Mouse (Mus musculus) Patski (cell line): Measurements from ENCODE around the gene Sbno2. TPM values are rescaled to one million over a fixed set of nuclear protein-coding genes. Genes with fewer than 3 reads are reported as not detected.
"Not testable (repeated sequence)": the region's sequence is repeated elsewhere in the genome, so short reads cannot be mapped to it uniquely, and the experiment has no call there.

Experiments
- ATAC-seq: fragments of 100-300 bp; one replicate; pipeline ENCODE4 v1.8.0; 2021
- CTCF ChIA-PET: fragments of 350-600 bp; sonication (Branson Sonifier 250); formaldehyde crosslinking; loops from one replicate; lab custom pipeline; 2022; ENCODE audit warnings: inconsistent platforms; lab: Charles Lee
- POLR2A ChIA-PET: fragments of 350-600 bp; sonication (Branson Sonifier 250); formaldehyde crosslinking; loops from one replicate; lab custom pipeline; 2022; ENCODE audit warnings: antibody characterized with exemption, inconsistent platforms; lab: Charles Lee
- DNase-seq: peaks from one replicate; pipeline ENCODE4 v3.0.0-alpha.2; 2011; ENCODE audit warnings: low read depth, low spot score
- H3K27me3 ChIP-seq: fragments of 371-371 bp; one replicate; pipeline ENCODE4 v1.5.1; 2021
- CTCF ChIP-seq: fragments of 100-300 bp; IDR thresholded peaks from one replicate; pipeline ENCODE4 v1.5.1; 2021
- in situ Hi-C: fragments of 300-500 bp; cut with MboI; formaldehyde crosslinking; loops from 3 replicates; pipeline ENCODE4 v1.11.1; 2018; ENCODE audit warnings: low pct_unique_long_range_greater_than_20kb, mixed read lengths
- polyA plus RNA-seq: library from polyadenylated mRNA; unstranded; gene quantifications from one replicate; pipeline ENCODE4 v1.2.3, GENCODE M21; 2021

Gene Sbno2
- polyA plus RNA-seq, 1 experiment from 2014 or later = 181 TPM

DNA sequence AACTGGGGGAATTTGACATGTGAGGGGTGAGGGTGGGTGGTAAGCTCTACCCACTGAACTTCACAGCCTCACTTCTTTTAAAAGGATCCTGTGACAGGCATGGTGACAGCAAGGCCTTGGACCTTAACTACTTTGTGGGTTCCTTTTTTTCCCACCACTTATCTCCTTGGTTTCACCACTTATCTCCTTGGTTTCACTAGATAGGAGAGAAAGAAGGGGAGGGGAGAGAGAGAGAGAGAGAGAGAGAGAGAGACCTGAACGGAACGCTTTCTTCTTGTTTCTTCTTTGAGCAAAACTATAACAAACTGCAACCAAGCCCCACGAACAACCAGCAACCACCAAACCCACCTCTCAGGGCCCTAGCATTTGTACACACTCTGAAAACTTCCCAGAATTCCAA lies 56.5 kb downstream of the Sbno2 start:
- TF ChIP-seq CTCF = no peak
- no peak for ATAC-seq
- in situ Hi-C loops = no loop called here
- ChIA-PET POLR2A (no interaction called here), CTCF (no interaction called here)
- no peaks in the 10 kb centered on the region for H3K27me3 ChIP-seq
- DNase-seq = no peak

DNA sequence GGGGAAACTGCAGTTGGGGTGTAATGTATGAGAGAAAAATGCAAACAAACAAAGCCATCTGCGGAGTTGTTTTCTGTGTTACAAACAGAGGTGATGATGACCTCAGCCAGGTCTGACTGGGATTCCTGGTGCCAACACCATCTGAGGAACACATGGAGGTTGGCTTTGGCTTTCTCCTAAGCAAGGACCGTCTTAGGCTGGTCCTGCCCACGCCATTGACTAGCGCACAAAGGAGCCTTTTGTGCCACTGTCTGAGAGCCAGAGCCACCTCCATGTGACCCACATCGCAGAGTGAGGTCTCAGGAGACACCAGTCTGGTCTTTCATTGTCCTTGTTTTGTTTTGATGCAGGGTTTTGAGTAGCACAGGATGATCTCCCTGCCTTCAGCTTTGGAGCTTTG lies 57.0 kb downstream of the Sbno2 start:
- no peak for TF ChIP-seq CTCF
- ATAC-seq (no peak), DNase-seq (no peak)
- in situ Hi-C loops = no loop called here
- POLR2A ChIA-PET = no interaction called here
- CTCF ChIA-PET = no interaction called here
- no peaks in the 10 kb centered on the region for H3K27me3 ChIP-seq

DNA sequence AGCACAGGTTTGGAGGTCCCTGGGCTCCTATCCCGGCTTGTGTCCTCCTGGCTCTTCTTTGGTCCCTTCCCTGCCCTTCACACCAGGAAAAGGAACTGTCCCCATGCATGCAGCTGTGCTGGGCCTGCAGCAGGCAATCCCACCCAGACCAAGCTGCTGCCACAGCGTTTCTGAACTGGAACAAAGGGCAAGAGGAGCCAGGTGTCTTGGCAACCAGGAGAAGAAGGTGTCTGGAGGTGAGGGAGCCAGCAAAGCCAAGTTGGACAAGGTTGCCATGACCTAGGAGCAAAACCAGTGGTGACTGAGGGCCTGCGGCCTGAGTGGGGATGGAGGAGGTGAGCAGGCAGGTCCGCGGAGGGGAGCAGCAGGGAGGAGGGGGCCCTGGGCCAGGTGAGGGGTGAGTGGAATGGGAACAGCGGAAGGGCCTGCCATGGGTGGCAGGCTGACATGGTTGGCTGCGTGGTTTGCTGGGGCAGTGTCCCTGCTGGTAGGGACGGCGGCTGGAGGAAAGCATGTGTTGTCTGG lies 58.3 kb downstream of the Sbno2 start, which contains the start of gene Gpx4:
Gene Gpx4 (plus strand): TSS at position 126 of the 525 bp plus-strand sequence.
- ATAC-seq (no peak), DNase-seq (no peak)
- in situ Hi-C loops = no loop called here
- no peaks in the 10 kb centered on the region for H3K27me3 ChIP-seq
- POLR2A ChIA-PET = interaction anchor here (1.9 kb wide), 1 partner anchor 12 kb away, joined by 4 read pairs; no protein-coding TSS in a partner anchor
- CTCF ChIA-PET = no interaction called here
- TF ChIP-seq CTCF = no peak

DNA sequence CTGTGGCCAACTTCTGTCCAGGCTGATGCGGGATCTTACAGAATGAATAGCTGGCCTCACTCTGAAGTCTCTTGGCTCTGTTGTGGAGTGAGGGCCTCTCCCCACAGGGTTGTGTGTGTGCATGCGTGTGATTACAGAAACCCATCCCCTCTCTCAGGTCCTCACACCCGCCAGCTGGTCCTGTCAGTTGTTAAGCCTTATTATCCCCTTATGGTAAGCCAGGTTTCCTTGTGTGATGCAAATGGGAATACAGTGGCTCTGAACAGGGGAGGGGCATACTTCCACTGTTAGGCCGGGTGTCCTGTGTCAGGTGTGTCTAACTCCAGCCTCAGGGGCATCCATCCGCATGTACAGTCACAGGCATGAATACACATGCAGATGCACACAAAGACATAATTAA lies 59.6 kb downstream of the Sbno2 start:
- CTCF ChIA-PET = interaction anchor here (1.2 kb wide), 1 partner anchor 86 kb away, joined by 3 read pairs; no protein-coding TSS in a partner anchor
- ATAC-seq = no peak
- TF ChIP-seq CTCF = no peak
- no peak for DNase-seq
- POLR2A ChIA-PET = interaction anchor here (1.9 kb wide), 1 partner anchor 11 kb away, joined by 4 read pairs; no protein-coding TSS in a partner anchor
- no peaks in the 10 kb centered on the region for H3K27me3 ChIP-seq
- in situ Hi-C loops = no loop called here

DNA sequence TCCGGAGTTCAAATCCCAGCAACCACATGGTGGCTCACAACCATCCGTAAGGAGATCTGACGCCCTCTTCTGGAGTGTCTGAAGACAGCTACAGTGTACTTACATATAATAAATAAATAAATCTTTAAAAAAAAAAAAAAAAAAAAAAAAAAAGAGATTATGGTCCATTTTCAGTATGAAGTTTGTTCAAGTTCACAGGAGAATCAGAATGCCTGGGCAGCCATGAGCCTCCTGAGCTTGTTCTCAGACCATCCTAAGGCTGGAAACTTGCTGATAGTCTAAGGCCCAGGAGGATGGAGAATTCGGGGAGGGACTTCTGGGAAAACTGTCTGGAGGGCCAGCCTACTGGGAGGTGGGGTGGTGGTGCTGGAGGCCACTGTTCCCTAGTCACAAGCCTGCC lies 60.0 kb downstream of the Sbno2 start:
- ChIA-PET CTCF (interaction anchor here (1.2 to 1.3 kb wide), 2 partner anchors 60 to 86 kb away, joined by 3 read pairs; partner anchors contain the start of gene Sbno2), POLR2A (interaction anchor here (1.1 to 1.9 kb wide), 2 partner anchors 11 to 120 kb away, joined by 3 to 4 read pairs; partner anchors contain the start of gene Cirbp)
- DNase-seq, in situ Hi-C loops, ATAC-seq, H3K27me3 ChIP-seq: not testable (repeated sequence)

DNA sequence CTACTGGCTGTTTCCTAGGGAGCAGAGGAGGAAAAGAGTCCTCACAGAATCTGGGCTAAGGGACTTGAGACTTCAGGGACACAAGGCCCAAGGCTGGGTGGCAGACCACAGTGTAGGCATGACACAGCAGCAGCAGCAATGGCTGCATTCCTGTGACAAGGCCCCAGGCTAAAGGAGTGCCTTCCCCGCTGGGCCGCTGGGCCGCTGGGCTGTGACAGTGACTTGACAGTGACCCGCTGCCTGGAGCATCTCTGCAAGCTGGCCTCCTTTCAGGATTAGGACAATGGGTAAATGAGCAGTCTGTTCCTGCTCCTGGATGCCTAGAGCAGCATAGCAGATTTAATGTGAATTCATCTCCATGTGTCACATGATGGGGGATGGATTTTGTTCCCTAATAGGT lies 61.3 kb downstream of the Sbno2 start:
- in situ Hi-C loops = no loop called here
- no peak for TF ChIP-seq CTCF
- no peak for DNase-seq
- POLR2A ChIA-PET = interaction anchor here (0.6 to 1.3 kb wide), 3 partner anchors 11 to 122 kb away, joined by 3 to 5 read pairs (median 3); partner anchors contain the start of gene Cirbp
- ATAC-seq = no peak
- CTCF ChIA-PET = interaction anchor here (1.3 to 1.5 kb wide), 3 partner anchors 9 to 62 kb away, joined by 3 to 4 read pairs (median 3); partner anchors contain the start of gene Sbno2
- no peaks in the 10 kb centered on the region for H3K27me3 ChIP-seq

DNA sequence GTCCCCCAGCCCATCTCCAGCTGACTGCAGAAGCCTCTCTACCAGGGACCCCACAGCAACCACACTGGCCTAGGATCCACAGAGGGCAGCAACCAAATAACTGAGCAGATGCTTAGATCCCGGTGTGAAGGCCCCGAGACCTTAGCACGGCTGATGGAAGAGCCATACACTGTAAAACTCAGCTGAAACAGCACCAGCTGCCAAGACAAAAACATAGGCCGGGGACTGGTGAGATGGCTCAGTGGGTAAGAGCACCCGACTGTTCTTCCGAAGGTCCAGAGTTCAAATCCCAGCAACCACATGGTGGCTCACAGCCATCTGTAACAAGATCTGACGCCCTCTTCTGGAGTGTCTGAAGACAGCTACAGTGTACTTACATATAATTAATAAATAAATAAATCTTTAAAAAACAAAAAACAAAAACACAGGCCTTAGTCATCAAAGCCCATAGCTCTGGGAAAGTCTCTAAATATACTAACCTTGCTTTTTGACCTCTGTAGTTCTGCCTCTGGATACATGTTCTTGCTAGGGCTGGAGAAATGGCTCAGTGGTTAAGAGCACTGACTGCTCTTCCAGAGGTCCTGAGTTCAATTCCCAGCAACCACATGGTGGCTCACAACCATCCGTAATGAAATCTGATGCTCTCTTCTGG lies 63.8 kb downstream of the Sbno2 start:
- ATAC-seq, DNase-seq, in situ Hi-C loops, H3K27me3 ChIP-seq: not testable (repeated sequence)
- ChIA-PET POLR2A (interaction anchor here (1.2 kb wide), 1 partner anchor 66 kb away, joined by 4 read pairs; no protein-coding TSS in a partner anchor), CTCF (interaction anchor here (2.3 kb wide), 1 partner anchor 57 kb away, joined by 9 read pairs; the partner anchor contains the start of gene Tmem259)

DNA sequence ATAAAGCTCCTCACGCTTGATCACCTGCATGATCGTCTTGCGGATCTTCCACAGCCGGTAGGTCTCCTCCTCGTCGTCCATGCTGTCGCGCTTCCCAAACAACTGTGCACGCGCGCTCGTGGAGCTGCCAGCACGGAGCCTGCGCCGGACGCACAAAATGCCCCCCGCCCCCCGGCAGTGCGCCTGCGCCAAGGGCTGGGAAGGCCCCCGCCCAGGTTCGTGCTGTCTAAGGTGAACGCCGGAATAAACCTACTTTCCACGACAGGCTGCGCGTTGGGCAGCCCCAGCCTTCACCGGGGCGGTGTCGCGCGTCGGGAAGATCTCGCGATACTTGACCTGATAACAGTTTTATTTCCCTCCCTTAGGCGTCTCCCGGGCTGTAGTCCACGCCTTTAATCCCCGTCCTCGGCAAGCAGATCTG lies 65.8 kb downstream of the Sbno2 start, which contains the start of gene Polr2e:
Gene Polr2e (minus strand): TSS at position 237 of the 421 bp plus-strand sequence.
- POLR2A ChIA-PET = interaction anchor here (0.6 to 1.5 kb wide), 6 partner anchors 11 to 117 kb away, joined by 3 read pairs; no protein-coding TSS in a partner anchor
- ATAC-seq (peak; percentile 24), DNase-seq (peak; percentile 82)
- CTCF ChIA-PET = no interaction called here
- H3K27me3 ChIP-seq = no peaks in the 10 kb centered on the region
- no peak for TF ChIP-seq CTCF
- in situ Hi-C loops = no loop called here

DNA sequence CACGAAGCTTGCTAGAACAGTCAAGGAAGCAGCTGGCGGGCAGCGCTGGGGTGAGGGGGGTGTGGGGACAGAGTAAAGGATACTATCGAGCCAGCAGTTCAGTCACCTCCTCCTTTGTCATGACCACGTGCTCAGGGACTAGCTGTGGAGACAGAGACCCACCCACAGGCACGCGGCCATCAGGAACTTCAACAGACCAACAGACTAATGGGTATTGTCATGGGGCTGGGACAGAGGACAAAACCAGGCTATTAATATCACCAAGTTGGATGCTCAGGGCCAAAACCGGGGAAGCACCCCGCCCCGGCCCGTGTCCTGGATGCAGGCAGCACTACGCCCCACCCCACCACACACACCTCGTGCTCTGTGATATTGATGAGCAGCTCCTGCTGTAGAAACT lies 68.5 kb downstream of the Sbno2 start:
- ChIA-PET POLR2A (interaction anchor here (3.5 kb wide), 1 partner anchor 16 kb away, joined by 14 read pairs; no protein-coding TSS in a partner anchor), CTCF (interaction anchor here (2.2 kb wide), 1 partner anchor 52 kb away, joined by 6 read pairs; the partner anchor contains the start of gene Tmem259)
- TF ChIP-seq CTCF = no peak
- ATAC-seq = no peak
- in situ Hi-C loops = no loop called here
- no peaks in the 10 kb centered on the region for H3K27me3 ChIP-seq
- DNase-seq = no peak

DNA sequence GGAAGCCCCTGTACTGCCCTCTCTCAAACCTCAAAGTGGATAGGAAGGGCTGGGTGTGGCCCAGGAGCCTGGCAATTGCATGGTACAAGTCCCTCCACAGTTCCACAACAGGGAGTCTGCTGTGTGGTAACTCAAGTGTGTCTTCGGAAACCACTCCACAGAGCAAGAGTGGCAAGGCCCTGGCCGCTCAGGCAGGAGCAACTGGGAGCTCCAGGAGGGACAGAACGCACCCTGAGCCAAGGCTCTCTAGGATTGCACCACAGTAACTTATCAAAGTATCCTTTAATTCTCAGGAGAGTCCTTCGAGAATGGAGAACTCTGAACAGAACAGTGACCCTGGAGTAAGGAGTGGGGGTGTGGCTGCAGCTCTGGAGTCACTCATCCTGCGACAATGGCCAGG lies 69.7 kb downstream of the Sbno2 start:
- no peaks in the 10 kb centered on the region for H3K27me3 ChIP-seq
- no peak for TF ChIP-seq CTCF
- ChIA-PET CTCF (interaction anchor here (2.2 kb wide), 1 partner anchor 51 kb away, joined by 6 read pairs; the partner anchor contains the start of gene Tmem259), POLR2A (interaction anchor here (3.5 kb wide), 1 partner anchor 17 kb away, joined by 14 read pairs; no protein-coding TSS in a partner anchor)
- no peak for DNase-seq
- in situ Hi-C loops = no loop called here
- no peak for ATAC-seq
